Mouse (Mus musculus) lung, adult 2 months (tissue): ENCODE measurements at regions not wholly inside any gene's neighbourhood (a gene's known extent, or its start where the extent isn't known, plus 50 kb on each side); places are given as distances from the start of the nearest gene placed in this dataset.

ENCODE experiments used
- CTCF ChIP-seq: fragments of 200-500 bp; IDR thresholded peaks from 2 replicates; pipeline ENCODE4 v1.5.1; 2011; ENCODE audit warnings: mild to moderate bottlenecking, low read length, control low read depth; ENCODE audit not compliant: insufficient read depth
- POLR2A ChIP-seq: fragments of 200-500 bp; IDR thresholded peaks from 2 replicates; pipeline ENCODE4 v1.6.1; 2011; ENCODE audit warnings: low read depth, mild to moderate bottlenecking, control low read depth, low read length, borderline replicate concordance; ENCODE audit errors: extremely low read depth

- TF ChIP-seq POLR2A (no peak), CTCF (no peak)
Observed at GRCm38 (mm10) chr1:64275865-64276264, 153.8 kb upstream of the Klf7 start.
